Mouse (Mus musculus) CD4-positive, CD25-positive, alpha-beta regulatory T cell, adult 2 months (primary cell): ENCODE measurements around the gene Zbp1.
A peak's percentile ranks its signal among the peaks of the same experiment; 100 is the strongest.

Experiments used
- DNase-seq: peaks from one replicate; pipeline ENCODE4 v3.0.0-alpha.2; 2012; ENCODE audit warnings: low read depth, low spot score

Zbp1 gene

DNA sequence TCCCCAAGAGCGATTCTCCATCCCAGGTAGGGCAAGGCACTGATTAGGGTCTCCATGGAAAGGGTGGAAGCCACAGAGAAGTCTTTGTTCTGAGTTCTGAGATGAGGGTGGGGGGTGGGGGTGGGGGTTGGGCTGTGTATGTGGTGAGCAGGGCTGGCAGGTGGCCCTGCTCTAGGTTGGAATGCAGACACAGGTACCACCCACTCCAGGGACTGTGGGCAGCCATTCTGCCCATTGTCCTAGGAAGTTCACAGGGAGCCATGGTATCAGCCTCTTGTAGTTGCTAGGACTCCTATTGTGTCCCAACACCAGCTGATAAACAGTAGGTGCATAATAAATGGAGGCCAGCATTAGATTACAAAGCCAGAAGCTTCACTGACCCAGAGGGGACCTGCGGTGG, 28.5 kb upstream of the Zbp1 start:
- no peak for DNase-seq

DNA sequence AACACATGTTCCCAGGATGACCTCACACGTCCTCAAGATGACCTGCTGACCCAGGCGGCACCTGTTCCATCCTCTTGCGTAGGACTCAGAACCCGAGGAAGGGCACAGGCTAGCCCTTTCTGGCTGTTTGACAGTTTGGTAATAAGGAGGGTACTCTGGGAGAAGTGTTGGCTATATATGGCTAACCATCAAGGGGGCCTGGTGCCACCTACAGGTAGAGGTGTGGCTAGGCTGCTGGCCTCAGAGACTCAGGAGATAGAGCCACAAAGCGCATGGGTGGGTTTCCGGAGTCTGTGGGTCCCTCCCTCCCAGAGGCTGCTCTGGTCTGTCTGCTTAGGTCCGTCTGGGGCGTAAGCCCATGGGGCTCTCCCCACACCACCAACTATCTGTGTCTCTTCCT, 28.0 kb upstream of the Zbp1 start:
- DNase-seq = peak; percentile 41

- DNase-seq = no peak
Measured at GRCm38 (mm10) chr2:173245258-173245657, 26.5 kb upstream of the Zbp1 start.

DNA sequence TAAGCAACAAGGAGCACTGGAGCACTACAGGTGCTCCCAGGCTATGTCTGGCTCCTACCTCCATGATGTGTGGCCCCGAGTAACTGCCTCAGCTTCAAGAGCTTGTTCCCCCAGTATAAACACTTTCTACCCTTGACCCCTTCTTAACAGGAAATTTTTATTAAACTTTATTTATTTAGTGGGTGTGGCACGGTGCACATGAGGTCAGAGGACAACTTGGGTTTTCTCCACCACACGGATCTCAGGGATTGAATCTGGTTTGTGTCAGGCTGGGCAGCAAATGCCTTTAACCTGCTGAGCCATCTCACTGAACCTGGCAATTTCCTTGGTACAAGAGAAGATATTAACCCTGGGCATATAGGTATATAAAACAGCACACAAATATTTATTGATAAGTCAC, 25.4 kb upstream of the Zbp1 start:
- DNase-seq = no peak

- no peak for DNase-seq
Measured at GRCm38 (mm10) chr2:173243616-173244015, 24.9 kb upstream of the Zbp1 start.

DNA sequence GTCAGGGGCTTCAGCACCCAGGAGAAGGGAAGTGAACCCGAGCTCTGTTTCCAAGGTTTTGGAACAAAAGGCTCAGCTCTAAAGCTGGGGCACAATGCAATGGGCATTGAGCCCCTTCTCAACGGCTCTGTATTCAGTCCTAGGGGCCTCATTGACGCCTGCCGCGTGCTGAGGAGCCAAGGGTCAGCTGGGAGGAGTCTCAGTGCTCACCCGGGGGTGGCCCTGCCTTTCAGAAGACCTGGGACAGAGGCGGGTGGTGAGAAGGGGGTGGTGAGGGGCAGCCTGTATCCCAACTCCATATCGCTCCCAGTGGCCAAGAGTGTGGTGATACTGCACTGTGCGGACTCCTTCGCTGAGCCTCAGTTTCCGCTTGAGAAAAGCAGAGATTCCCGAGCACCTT, 24.2 kb upstream of the Zbp1 start:
- DNase-seq = no peak

DNA sequence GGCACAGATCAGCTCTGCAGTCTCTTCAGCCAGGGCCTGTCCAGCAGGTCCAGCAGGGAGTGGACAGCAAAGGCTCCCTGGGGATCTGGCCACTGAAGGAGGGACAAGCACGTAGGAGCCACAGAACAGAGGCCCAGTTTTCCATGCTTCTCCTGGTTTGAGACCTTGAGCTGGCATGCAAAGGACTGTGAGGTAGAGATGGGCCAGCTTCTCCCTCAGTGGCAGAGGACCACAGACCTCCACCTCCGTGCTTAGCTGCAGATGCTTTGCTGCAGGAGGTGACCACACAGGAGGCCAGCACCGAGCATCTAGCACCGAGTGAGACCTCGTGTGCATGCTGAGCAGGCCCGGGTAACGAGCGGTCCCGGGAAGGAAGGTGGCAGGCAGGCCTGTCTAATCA, 22.0 kb upstream of the Zbp1 start:
- no peak for DNase-seq

DNA sequence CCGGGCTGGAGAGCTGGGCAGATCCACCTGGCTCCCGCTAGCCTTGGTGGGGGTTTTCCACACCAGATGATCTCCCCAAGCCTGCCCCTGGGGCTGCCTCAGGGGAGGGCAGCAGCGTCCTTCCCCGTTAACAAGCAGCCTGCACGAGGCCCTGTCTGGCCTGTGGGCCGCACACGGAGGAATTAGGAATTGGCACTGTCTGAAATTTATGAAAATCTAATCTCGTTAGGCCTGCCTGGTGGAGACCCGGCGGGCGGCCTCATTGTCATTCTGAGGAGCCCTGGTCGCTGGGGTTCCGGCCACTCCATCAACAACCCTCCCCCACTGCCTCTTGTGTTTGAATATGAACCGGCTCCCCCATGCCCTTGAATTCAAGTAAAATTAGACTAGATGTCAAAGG, 19.8 kb upstream of the Zbp1 start:
- DNase-seq = no peak

DNA sequence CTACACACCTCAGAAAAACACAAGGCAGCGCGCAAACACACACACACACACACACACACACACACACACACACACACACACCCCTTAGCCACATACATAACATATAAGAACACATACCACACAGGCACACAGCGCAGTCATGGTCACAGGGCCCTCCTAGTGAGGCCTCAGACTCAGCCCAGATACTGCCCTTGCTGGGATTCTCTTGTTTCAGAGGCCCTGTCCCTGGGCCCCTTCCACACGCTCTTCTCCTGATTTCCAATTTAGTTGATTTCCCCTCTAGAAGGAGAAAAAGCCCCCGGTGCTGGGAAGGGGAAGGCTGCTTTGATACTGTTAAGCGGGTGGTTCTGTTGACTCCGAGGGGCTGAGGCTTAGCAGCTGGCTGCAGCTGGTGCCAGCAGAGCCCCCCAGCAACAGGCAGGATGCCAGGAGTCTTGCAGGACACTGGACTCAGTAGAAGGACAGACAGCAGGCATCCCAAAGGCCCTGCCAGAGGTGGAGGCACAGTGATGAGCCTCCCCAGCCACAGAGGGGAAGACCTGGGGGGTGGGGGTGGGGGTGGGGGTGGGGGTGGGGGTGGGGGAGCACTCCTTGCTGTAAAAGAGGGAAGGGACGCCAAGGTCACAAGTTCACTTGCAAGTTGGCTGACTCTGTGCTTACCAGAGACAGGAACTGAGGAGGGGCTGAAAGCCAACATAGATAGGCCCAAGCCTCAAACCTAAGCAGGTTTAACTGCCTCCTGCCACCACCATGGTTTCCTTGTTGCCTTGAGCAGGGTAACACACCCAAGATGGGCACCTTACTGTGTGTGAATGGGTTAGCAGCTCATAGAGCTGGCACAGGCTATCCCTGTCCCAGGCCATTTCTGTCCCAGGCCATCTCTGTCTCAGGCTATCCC, 17.0 kb upstream of the Zbp1 start:
- peak; percentile 43 for DNase-seq

DNA sequence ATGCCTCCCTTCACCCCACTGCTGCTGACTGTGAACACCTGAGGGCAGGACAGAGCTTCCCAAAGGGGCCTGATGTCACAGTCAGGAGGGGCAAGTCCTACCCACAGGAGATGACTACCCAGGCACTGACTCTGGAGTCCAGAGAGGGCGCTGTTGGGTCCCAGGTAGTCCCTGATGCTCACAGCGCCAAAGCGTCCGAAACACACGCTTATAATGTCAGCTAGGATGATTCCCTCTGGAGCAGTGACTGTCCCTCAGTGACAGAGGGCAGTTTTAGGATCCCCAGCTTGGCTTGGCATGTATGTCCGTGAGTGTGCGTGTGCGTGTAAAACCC, 14.0 kb upstream of the Zbp1 start:
- DNase-seq = no peak

- DNase-seq = no peak
Measured at GRCm38 (mm10) chr2:173232065-173232765, 13.5 kb upstream of the Zbp1 start.

DNA sequence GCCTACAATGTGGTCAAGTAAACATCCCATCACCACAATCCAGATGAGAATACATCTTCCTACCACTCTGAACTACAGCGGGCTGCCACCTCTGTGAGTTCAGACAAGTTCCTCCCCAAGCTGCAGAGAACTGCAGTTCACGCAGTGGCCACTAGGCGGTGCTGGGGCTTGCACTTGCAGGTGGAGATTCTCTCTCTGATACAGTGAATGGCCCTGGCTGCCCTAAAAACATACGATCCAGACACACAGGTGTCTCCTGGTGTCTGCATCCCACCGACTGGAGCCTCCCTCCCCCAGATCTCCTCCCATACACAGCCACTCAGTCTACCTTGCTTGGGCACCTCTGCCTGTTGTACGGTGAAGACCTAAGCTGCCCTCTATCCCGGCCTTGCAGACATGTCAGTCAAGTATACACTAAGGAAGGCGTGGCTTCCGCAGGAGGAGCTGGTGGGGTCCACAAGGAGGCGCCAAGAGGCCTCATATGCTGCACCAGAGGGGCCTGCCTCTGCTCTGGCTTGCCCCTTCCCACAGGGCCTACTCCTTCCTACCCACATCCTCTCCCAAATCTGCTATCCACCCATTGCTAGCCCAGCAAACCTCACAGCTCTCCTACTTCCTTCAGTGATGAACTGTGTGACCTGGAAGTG, 11.0 kb upstream of the Zbp1 start:
- DNase-seq = peak; percentile 96

DNA sequence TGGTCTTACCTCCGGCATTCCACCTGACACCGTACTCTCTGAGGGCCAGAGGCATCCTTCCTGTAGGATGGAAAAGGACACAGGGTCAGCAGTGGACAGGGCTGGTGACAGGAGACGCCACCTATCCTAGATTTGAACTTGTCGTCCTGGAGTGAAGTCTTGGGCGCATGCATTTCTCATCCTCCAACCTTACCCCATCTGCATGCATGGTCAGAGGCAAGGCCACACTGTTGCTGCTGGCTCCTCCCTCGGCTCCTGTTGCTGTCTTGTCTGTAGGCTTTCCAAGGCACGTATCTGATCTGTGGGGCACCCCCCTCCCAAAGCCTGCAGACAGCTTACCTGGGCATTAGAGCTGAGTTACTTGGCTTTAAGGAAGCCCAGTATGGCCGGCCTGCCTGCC, 9.8 kb upstream of the Zbp1 start:
- DNase-seq = no peak

DNA sequence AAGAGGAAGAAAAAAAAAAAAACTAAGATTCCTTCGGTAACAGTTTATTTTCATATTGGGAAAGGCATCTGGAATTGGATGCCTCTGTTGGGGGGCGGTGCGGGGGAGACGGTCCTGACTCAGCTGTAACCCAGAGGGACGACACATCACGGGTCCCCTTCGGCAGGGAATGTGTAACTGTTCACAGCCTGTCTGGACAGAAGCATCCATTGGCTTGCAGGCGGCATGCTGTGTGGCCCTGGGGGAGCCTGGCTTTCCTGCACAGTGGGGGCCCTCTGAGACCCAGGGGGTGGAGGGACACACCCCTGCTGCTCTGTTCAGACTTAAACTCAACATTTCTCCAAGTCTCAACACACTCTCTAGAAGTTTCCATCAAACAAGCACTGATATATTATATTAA, 8.1 kb upstream of the Zbp1 start:
- DNase-seq = no peak

DNA sequence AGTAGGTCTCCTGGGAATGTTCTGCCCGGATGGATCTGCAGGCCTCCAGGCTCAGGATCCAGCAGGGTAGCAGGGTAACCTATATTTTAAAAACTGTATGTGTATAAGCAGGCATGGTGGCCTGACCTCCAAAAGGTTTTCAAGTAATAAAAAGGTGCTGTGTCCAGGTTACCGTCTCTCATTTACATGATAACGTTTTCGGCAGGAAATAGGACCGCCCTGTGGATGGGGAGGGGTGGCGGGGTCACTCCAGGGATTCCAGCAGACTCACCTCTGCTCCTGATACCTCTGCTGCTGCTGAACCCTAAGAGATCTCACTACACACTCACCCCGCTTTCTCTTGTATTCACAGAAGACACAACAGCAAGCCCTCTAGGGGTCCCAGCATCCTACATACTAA, 7.2 kb upstream of the Zbp1 start:
- DNase-seq = no peak

- DNase-seq = no peak
Measured at GRCm38 (mm10) chr2:173224832-173225231, 6.1 kb upstream of the Zbp1 start.

DNA sequence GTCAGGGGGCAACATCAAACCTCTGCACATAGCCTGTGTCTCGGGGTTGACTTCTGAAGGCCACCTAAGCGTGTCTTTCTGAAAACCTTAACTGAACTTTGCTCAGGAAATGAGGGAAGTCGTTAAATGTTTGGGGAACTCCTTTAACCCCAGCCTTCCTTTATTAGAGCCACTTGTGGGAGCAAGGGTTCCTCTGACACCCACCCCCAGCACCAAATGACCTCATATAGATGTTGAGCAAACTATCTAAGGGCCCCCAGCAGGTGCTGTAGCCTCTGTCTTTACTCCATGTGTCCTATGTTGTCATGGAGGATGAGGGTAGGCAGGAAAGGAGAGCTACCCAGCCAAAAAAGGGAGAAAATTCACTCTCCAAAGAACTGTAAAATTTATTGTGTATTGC, 5.4 kb upstream of the Zbp1 start:
- no peak for DNase-seq

- DNase-seq = no peak
Measured at GRCm38 (mm10) chr2:173223496-173223895, 4.8 kb upstream of the Zbp1 start.

DNA sequence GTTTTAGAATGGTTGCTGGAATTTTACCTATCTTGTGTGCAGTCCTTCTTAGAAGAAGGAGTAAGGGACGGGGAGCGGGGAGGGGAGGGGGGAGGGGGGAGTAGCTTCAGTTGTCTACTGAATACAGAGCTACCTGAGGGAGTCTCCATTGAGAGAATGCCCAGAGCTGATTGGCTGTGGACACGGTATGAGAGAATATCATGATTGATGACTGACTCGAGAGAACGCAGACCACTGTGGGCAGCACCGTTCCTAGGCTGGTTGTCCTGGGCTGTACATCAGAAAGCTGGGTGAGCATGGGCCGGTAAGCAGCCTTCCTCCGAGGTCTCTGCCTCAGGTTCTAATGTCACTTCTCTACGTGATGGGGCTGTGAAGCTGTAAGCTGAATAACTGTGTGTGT, 2.0 kb upstream of the Zbp1 start:
- DNase-seq = no peak

DNA sequence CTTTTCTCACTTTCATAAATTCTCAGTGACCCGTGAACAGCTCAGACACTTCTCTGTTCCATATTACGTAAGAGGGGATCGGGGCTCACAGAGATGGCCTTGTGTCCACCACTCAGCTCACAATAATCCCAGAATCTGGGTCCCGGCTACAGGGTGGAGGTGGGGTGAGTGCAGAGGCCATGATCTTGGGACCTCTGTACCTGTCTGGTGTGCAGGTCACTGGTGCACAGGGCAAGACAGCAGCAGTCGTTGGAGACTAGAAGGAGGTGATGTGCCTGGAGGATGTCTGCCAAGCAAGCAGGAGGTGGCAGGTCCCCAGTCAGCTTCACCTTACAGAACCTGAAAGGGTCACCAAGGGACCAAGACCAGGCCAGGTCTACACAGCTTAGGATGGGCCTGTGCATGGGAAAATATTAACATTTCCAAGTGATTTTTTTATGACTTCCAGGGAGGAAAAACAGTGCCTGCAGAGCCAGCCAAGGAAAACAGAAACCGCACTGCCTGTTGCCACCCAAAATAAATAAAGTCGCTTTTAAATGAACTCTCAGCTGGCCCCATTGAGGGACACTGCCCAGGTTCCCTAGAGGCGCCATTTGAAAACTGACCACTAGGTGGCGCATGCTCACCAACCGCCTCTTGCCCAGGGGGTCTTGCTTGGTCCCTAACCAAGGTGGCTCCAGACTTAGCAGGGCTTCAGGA, 682 bp upstream of the Zbp1 start:
- DNase-seq = peak; percentile 80

DNA sequence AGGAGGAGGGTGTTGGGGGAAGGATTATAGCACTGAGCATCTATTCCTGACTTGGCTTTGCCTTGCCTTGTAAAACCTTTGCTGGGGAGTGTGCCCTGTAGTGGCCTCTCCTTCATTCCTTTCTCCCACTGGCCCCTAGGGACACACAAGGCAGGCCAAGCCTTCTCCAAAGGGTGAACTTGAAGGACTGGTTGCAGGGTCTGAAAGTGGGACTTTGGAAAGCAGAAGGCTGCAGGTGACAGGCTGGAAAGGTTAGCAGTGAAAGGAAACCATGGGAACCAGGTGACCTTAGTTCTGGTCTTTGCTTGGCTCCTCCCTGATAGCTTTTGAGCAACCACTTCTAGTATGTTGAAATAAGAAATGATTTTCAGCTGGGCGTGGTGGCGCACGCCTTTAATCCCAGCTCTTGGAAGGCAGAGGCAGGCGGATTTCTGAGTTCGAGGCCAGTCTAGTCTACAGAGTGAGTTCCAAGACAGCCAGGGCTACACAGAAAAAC, 912 bp downstream of the Zbp1 start:
- DNase-seq = no peak

DNA sequence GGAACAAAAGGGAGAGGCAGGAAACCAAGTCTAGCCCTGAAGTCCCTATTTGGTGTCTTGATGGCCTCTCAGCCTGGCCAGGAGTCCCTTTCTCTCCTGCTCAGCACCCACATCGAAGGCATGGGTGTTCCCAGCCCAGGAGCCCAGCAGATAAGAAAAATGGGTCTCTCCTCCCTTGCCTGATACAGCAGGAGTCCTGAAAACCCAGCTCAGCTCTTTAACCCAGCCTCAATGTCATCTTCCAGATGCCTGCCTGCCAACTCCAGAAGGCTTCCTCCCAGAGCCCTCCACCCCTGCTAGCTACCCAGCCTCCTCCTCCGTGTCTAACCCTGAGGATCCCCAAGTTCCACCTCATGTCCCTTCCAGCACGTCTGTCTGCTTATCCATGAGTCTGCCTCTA, 1.5 kb downstream of the Zbp1 start:
- DNase-seq = no peak
